Mouse (Mus musculus): Measurements from ENCODE around the gene Ap4s1. TPM values are rescaled to one million over a fixed set of nuclear protein-coding genes. Genes with fewer than 3 reads are reported as not detected.

Gene Ap4s1
- polyA plus RNA-seq, 1 experiment from 2014 or later: 29.5 TPM

GRCm38 (mm10) chr12:51710154-51710553 is 19.3 kb downstream of the Ap4s1 start:
- H3K9me3 ChIP-seq (ENCODE audit: control insufficient read depth, low read length): no peaks in the 10 kb centered on the region
- no peak overlapping the region for H3K4me2 ChIP-seq (ENCODE audit: low read depth, low read length)
- no peaks in the 10 kb centered on the region for H3K36me3 ChIP-seq (ENCODE audit: control insufficient read depth, insufficient read depth, low read length)
- ATAC-seq (ENCODE audit: low read depth): peak; percentile 36; the same call in 1 of the 2 replicates
- H3K4me1 ChIP-seq (replicated peaks; ENCODE audit: control insufficient read depth, insufficient read depth, low read length): peaks cover 4% of the 10 kb centered on the region; the same call in 1 of the 2 replicates
- 54% methylated on average over 5 of the region's 5 CpGs for WGBS
- H3K27me3 ChIP-seq (ENCODE audit: control insufficient read depth, insufficient read depth, low read depth, low read length): no peaks in the 10 kb centered on the region
- H3K9ac ChIP-seq (ENCODE audit: low read length): no peak overlapping the region
- no peak overlapping the region for H3K27ac ChIP-seq (ENCODE audit: low read length)
- H3K4me3 ChIP-seq (ENCODE audit: low read length): no peak overlapping the region

- WGBS: 37% methylated on average over 1 of the region's 1 CpGs
- H3K9ac ChIP-seq (ENCODE audit: low read length): no peak overlapping the region
These were observed 21.9 kb downstream of the Ap4s1 start for GRCm38 (mm10) chr12:51712685-51713084.

GRCm38 (mm10) chr12:51718617-51719016 is 27.8 kb downstream of the Ap4s1 start:
- Histone ChIP-seq H3K27me3 (ENCODE audit: control insufficient read depth, insufficient read depth, low read depth, low read length) (no peaks in the 10 kb centered on the region), H3K36me3 (ENCODE audit: control insufficient read depth, insufficient read depth, low read length) (no peaks in the 10 kb centered on the region), H3K27ac (ENCODE audit: low read length) (no peak overlapping the region), H3K9me3 (ENCODE audit: control insufficient read depth, low read length) (no peaks in the 10 kb centered on the region), H3K9ac (ENCODE audit: low read length) (no peak overlapping the region), H3K4me2 (ENCODE audit: low read depth, low read length) (no peak overlapping the region), H3K4me3 (ENCODE audit: low read length) (no peak overlapping the region), H3K4me1 (replicated peaks; ENCODE audit: control insufficient read depth, insufficient read depth, low read length) (no peaks in the 10 kb centered on the region)
- WGBS: 87% methylated on average over 6 of the region's 6 CpGs
- no peak for ATAC-seq (ENCODE audit: low read depth)

More at GRCm38 (mm10) chr12:51712685-51713084, 21.9 kb downstream of the Ap4s1 start:
- H3K9me3 ChIP-seq (ENCODE audit: control insufficient read depth, low read length): no peaks in the 10 kb centered on the region
- no peak for ATAC-seq (ENCODE audit: low read depth)
- H3K27me3 ChIP-seq (ENCODE audit: control insufficient read depth, insufficient read depth, low read depth, low read length): no peaks in the 10 kb centered on the region
- H3K4me3 ChIP-seq (ENCODE audit: low read length): no peak overlapping the region
- no peak overlapping the region for H3K4me2 ChIP-seq (ENCODE audit: low read depth, low read length)
- H3K27ac ChIP-seq (ENCODE audit: low read length): no peak overlapping the region
- no peaks in the 10 kb centered on the region for H3K36me3 ChIP-seq (ENCODE audit: control insufficient read depth, insufficient read depth, low read length)
- H3K4me1 ChIP-seq (replicated peaks; ENCODE audit: control insufficient read depth, insufficient read depth, low read length): peaks cover 4% of the 10 kb centered on the region; the same call in 1 of the 2 replicates

GRCm38 (mm10) chr12:51721836-51722235 is 31.0 kb downstream of the Ap4s1 start:
- Histone ChIP-seq H3K36me3 (ENCODE audit: control insufficient read depth, insufficient read depth, low read length) (no peaks in the 10 kb centered on the region), H3K4me1 (replicated peaks; ENCODE audit: control insufficient read depth, insufficient read depth, low read length) (no peaks in the 10 kb centered on the region), H3K4me3 (ENCODE audit: low read length) (no peak overlapping the region), H3K9ac (ENCODE audit: low read length) (no peak overlapping the region), H3K4me2 (ENCODE audit: low read depth, low read length) (no peak overlapping the region), H3K9me3 (ENCODE audit: control insufficient read depth, low read length) (no peaks in the 10 kb centered on the region), H3K27me3 (ENCODE audit: control insufficient read depth, insufficient read depth, low read depth, low read length) (no peaks in the 10 kb centered on the region), H3K27ac (ENCODE audit: low read length) (no peak overlapping the region)
- 92% methylated on average over 8 of the region's 8 CpGs for WGBS
- ATAC-seq (ENCODE audit: low read depth): no peak

GRCm38 (mm10) chr12:51729058-51729457 is 38.2 kb downstream of the Ap4s1 start:
- Histone ChIP-seq H3K4me2 (ENCODE audit: low read depth, low read length) (no peak overlapping the region), H3K9ac (ENCODE audit: low read length) (0 out of 2 replicates have a peak overlapping the region, but pooled peaks have one; percentile 13)

GRCm38 (mm10) chr12:51729827-51730226 is 39.0 kb downstream of the Ap4s1 start:
- no peak for ATAC-seq (ENCODE audit: low read depth)
- H3K9ac ChIP-seq (ENCODE audit: low read length): no peak overlapping the region
- H3K27me3 ChIP-seq (ENCODE audit: control insufficient read depth, insufficient read depth, low read depth, low read length): no peaks in the 10 kb centered on the region
- H3K27ac ChIP-seq (ENCODE audit: low read length): 0 out of 2 replicates have a peak overlapping the region, but pooled peaks have one; percentile 1
- 92% methylated on average over 9 of the region's 9 CpGs for WGBS
- H3K4me1 ChIP-seq (replicated peaks; ENCODE audit: control insufficient read depth, insufficient read depth, low read length): peaks cover 12% of the 10 kb centered on the region
- H3K4me3 ChIP-seq (ENCODE audit: low read length): no peak overlapping the region
- H3K36me3 ChIP-seq (ENCODE audit: control insufficient read depth, insufficient read depth, low read length): no peaks in the 10 kb centered on the region
- no peak overlapping the region for H3K4me2 ChIP-seq (ENCODE audit: low read depth, low read length)
- no peaks in the 10 kb centered on the region for H3K9me3 ChIP-seq (ENCODE audit: control insufficient read depth, low read length)

More at GRCm38 (mm10) chr12:51729058-51729457, 38.2 kb downstream of the Ap4s1 start:
- peaks cover 5% of the 10 kb centered on the region; the same call in 1 of the 2 replicates for H3K4me1 ChIP-seq (replicated peaks; ENCODE audit: control insufficient read depth, insufficient read depth, low read length)
- 48% methylated on average over 11 of the region's 11 CpGs for WGBS
- peak overlapping the region; percentile 67 for H3K27ac ChIP-seq (ENCODE audit: low read length)
- no peaks in the 10 kb centered on the region for H3K9me3 ChIP-seq (ENCODE audit: control insufficient read depth, low read length)
- H3K27me3 ChIP-seq (ENCODE audit: control insufficient read depth, insufficient read depth, low read depth, low read length): no peaks in the 10 kb centered on the region
- ATAC-seq (ENCODE audit: low read depth): peak; percentile 74; the same call in 1 of the 2 replicates
- H3K4me3 ChIP-seq (ENCODE audit: low read length): no peak overlapping the region
- H3K36me3 ChIP-seq (ENCODE audit: control insufficient read depth, insufficient read depth, low read length): no peaks in the 10 kb centered on the region

- Histone ChIP-seq H3K4me3 (ENCODE audit: low read length) (peak overlapping the region; percentile 32), H3K27me3 (ENCODE audit: control insufficient read depth, insufficient read depth, low read depth, low read length) (no peaks in the 10 kb centered on the region), H3K27ac (ENCODE audit: low read length) (peak overlapping the region; percentile 72), H3K9me3 (ENCODE audit: control insufficient read depth, low read length) (no peaks in the 10 kb centered on the region), H3K4me2 (ENCODE audit: low read depth, low read length) (peak overlapping the region; percentile 51), H3K9ac (ENCODE audit: low read length) (no peak overlapping the region), H3K36me3 (ENCODE audit: control insufficient read depth, insufficient read depth, low read length) (no peaks in the 10 kb centered on the region), H3K4me1 (replicated peaks; ENCODE audit: control insufficient read depth, insufficient read depth, low read length) (peaks cover 26% of the 10 kb centered on the region)
- WGBS: 46% methylated on average over 14 of the region's 14 CpGs
- ATAC-seq (ENCODE audit: low read depth): peak; percentile 42; the same call in 1 of the 2 replicates
These were observed 43.9 kb downstream of the Ap4s1 start for GRCm38 (mm10) chr12:51734605-51735211.

- no peaks in the 10 kb centered on the region for H3K36me3 ChIP-seq (ENCODE audit: control insufficient read depth, insufficient read depth, low read length)
- H3K4me1 ChIP-seq (replicated peaks; ENCODE audit: control insufficient read depth, insufficient read depth, low read length): peaks cover 26% of the 10 kb centered on the region
- no peaks in the 10 kb centered on the region for H3K9me3 ChIP-seq (ENCODE audit: control insufficient read depth, low read length)
- WGBS: 29% methylated on average over 7 of the region's 7 CpGs
- no peak overlapping the region for H3K9ac ChIP-seq (ENCODE audit: low read length)
- peak; percentile 92 for ATAC-seq (ENCODE audit: low read depth)
- H3K4me3 ChIP-seq (ENCODE audit: low read length): no peak overlapping the region
- H3K27ac ChIP-seq (ENCODE audit: low read length): peak overlapping the region; percentile 31
- no peaks in the 10 kb centered on the region for H3K27me3 ChIP-seq (ENCODE audit: control insufficient read depth, insufficient read depth, low read depth, low read length)
- H3K4me2 ChIP-seq (ENCODE audit: low read depth, low read length): no peak overlapping the region
These were observed 45.0 kb downstream of the Ap4s1 start for GRCm38 (mm10) chr12:51735840-51736271.

- H3K4me2 ChIP-seq (ENCODE audit: low read depth, low read length): no peak overlapping the region
- H3K4me1 ChIP-seq (replicated peaks; ENCODE audit: control insufficient read depth, insufficient read depth, low read length): peaks cover 26% of the 10 kb centered on the region
- H3K36me3 ChIP-seq (ENCODE audit: control insufficient read depth, insufficient read depth, low read length): no peaks in the 10 kb centered on the region
- H3K9ac ChIP-seq (ENCODE audit: low read length): no peak overlapping the region
- no peak for ATAC-seq (ENCODE audit: low read depth)
- no peaks in the 10 kb centered on the region for H3K9me3 ChIP-seq (ENCODE audit: control insufficient read depth, low read length)
- 64% methylated on average over 3 of the region's 3 CpGs for whole genome bisulfite sequencing
- no peaks in the 10 kb centered on the region for H3K27me3 ChIP-seq (ENCODE audit: control insufficient read depth, insufficient read depth, low read depth, low read length)
- peak overlapping the region; percentile 31 for H3K27ac ChIP-seq (ENCODE audit: low read length)
- H3K4me3 ChIP-seq (ENCODE audit: low read length): no peak overlapping the region
These were observed 45.5 kb downstream of the Ap4s1 start for GRCm38 (mm10) chr12:51736381-51736780.
